Mouse (Mus musculus) telencephalon, adult 2 months (tissue): Measurements from ENCODE around the gene Cyp2d10.

Experiments used
- DNase-seq: peaks from one replicate; pipeline ENCODE4 v3.0.0-alpha.2; 2011; ENCODE audit warnings: low read depth, low spot score

The Cyp2d10 gene

GRCm38 (mm10) chr15:82361459-82362018 lies 45.5 kb downstream of the Cyp2d10 start:
- DNase-seq = no peak

- DNase-seq = no peak
These were observed 48.3 kb downstream of the Cyp2d10 start for GRCm38 (mm10) chr15:82358431-82359260.

- DNase-seq = peak; percentile 98
These were observed 52.7 kb downstream of the Cyp2d10 start, which contains the start of gene Ndufa6 for GRCm38 (mm10) chr15:82354126-82354945. Gene Ndufa6 (minus strand): TSS chr15:82354322.

- no peak for DNase-seq
These were observed 53.3 kb downstream of the Cyp2d10 start for GRCm38 (mm10) chr15:82353745-82354113.

- DNase-seq = no peak
These were observed 53.8 kb downstream of the Cyp2d10 start for GRCm38 (mm10) chr15:82353078-82353744.
